Mouse (Mus musculus) intestine, postnatal 0 days (tissue): Measurements from ENCODE around the gene Atp23. TPM values are rescaled to one million over a fixed set of nuclear protein-coding genes. Genes with fewer than 3 reads are reported as not detected.
"Not testable (repeated sequence)": the region's sequence is repeated elsewhere in the genome, so short reads cannot be mapped to it uniquely, and the experiment has no call there.

Experiments used
- ATAC-seq: fragments of 200-750 bp; cut with Nextera tagmentation; 2 replicates; pipeline ENCODE4 v1.8.0; 2017; ENCODE audit warnings: mild to moderate bottlenecking, moderate TSS enrichment, moderate library complexity
- H3K27ac ChIP-seq: fragments of 300-500 bp; sonication (generic); 2 replicates; pipeline ENCODE4 v1.5.1; 2014; ENCODE audit warnings: mild to moderate bottlenecking, low read depth, low read length, moderate library complexity
- H3K27me3 ChIP-seq: fragments of 300-500 bp; sonication (generic); replicated peaks from 2 replicates; pipeline ENCODE4 v1.6.1; 2014; ENCODE audit warnings: low read length, mixed read lengths; ENCODE audit not compliant: control insufficient read depth, insufficient read depth
- H3K36me3 ChIP-seq: fragments of 300-500 bp; sonication (generic); 2 replicates; pipeline ENCODE4 v1.6.1; 2014; ENCODE audit warnings: mild to moderate bottlenecking, moderate library complexity; ENCODE audit not compliant: control insufficient read depth, insufficient read depth
- H3K4me1 ChIP-seq: fragments of 300-500 bp; sonication (generic); replicated peaks from 2 replicates; pipeline ENCODE4 v1.6.1; 2014; ENCODE audit warnings: antibody characterized with exemption, low read length, mixed read lengths; ENCODE audit not compliant: control insufficient read depth, insufficient read depth
- H3K4me2 ChIP-seq: fragments of 300-500 bp; sonication (generic); replicated peaks from 2 replicates; pipeline ENCODE4 v1.6.1; 2014; ENCODE audit warnings: low read depth, mild to moderate bottlenecking, moderate library complexity
- H3K4me3 ChIP-seq: fragments of 300-500 bp; sonication (generic); 2 replicates; pipeline ENCODE4 v1.5.1; 2014; ENCODE audit warnings: low read depth, low read length
- H3K9ac ChIP-seq: fragments of 300-500 bp; sonication (generic); 2 replicates; pipeline ENCODE4 v1.6.1; 2014; ENCODE audit warnings: mild to moderate bottlenecking, low read depth, low read length
- H3K9me3 ChIP-seq: fragments of 300-500 bp; sonication (generic); 2 replicates; pipeline ENCODE4 v1.6.1; 2016; ENCODE audit warnings: mixed run types; ENCODE audit not compliant: control insufficient read depth
- CTCF ChIP-seq: sonication (generic); IDR thresholded peaks from 2 replicates; pipeline ENCODE4 v1.5.1; 2016; ENCODE audit warnings: low read depth, mild to moderate bottlenecking, control low read depth, antibody characterized with exemption, moderate library complexity
- WGBS: fragments of 180-500 bp; shearing (Covaris S2); extraction: QIAGEN DNeasy Blood & Tissue Kit; methylation state at CpG from one replicate; pipeline ENCODE4 v1.1.7; 2014; 5-methylcytosine and 5-hydroxymethylcytosine counted together
- polyA plus RNA-seq: library from polyadenylated mRNA; unstranded; fragments of >200 nt; fragmentation: Nextera tagmentation; extraction: Ambion mirVana; gene quantifications from 2 replicates; pipeline ENCODE4 v1.2.1, GENCODE M21; 2015

Atp23 gene
- polyA plus RNA-seq, 1 experiment from 2014 or later, result 8.0 TPM

- Histone ChIP-seq H3K4me3 (no peak overlapping the region), H3K4me1 (no peaks in the 10 kb centered on the region), H3K4me2 (no peak overlapping the region), H3K27ac (no peak overlapping the region), H3K27me3 (no peaks in the 10 kb centered on the region), H3K9me3 (no peaks in the 10 kb centered on the region), H3K9ac (no peak overlapping the region), H3K36me3 (no peaks in the 10 kb centered on the region)
- peak; percentile 52 for TF ChIP-seq CTCF
- ATAC-seq, result no peak
Measured at GRCm38 (mm10) chr10:126840266-126840665, 60.9 kb downstream of the Atp23 start.

- Histone ChIP-seq H3K4me2 (no peak overlapping the region), H3K27me3 (no peaks in the 10 kb centered on the region), H3K36me3 (no peaks in the 10 kb centered on the region), H3K9me3 (no peaks in the 10 kb centered on the region), H3K9ac (no peak overlapping the region), H3K4me3 (no peak overlapping the region), H3K27ac (no peak overlapping the region), H3K4me1 (no peaks in the 10 kb centered on the region)
- ATAC-seq, result no peak
- 42% methylated on average over 5 of the region's 5 CpGs for WGBS
- TF ChIP-seq CTCF, result peak; percentile 74
Measured at GRCm38 (mm10) chr10:126833006-126833405, 68.1 kb downstream of the Atp23 start.

DNA sequence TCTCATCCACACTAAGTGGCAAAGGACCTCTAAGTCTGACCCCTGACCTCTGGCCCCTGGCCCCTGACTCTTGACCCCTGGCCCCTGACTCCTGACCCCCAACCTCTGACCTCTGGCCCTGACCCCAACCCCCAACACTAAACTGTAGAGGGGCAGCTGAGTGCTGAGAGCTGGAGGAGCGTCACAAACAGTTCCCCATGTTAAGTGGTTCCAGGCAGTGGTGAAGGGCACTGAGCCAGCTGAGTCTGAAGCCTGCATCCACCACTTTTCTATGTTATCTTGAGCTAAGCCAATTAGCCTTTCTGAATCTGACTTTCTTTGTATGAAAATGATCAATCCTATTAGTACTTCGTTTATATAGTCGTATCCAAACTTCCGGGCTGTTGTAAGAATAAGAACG lies 69.8 kb downstream of the Atp23 start:
- no peaks in the 10 kb centered on the region for H3K36me3 ChIP-seq
- TF ChIP-seq CTCF, result no peak
- H3K4me1 ChIP-seq, result no peaks in the 10 kb centered on the region
- no peak overlapping the region for H3K4me2 ChIP-seq
- WGBS, result 72% methylated on average over 5 of the region's 5 CpGs
- no peak overlapping the region for H3K9ac ChIP-seq
- no peak overlapping the region for H3K4me3 ChIP-seq
- no peak for ATAC-seq
- no peaks in the 10 kb centered on the region for H3K9me3 ChIP-seq
- no peak overlapping the region for H3K27ac ChIP-seq
- H3K27me3 ChIP-seq, result no peaks in the 10 kb centered on the region

DNA sequence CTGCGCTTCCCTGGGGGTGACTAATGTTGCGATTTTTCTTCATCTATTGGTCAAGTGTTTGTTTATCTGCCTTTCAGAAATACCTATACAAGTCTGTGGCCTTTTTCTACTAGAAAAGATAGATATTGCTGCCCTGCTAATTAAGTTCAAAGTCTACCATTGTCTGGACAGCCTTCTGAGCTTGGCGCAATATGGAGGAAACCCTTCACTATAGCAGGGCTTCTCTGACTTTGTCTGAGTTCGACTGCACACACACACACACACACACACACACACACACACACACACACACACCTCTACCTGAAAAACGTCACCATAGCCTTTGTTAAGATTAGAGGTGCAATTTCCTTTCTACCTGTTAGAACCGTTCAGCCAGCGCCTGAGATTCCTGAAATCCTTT lies 72.5 kb downstream of the Atp23 start:
- H3K36me3 ChIP-seq, result no peaks in the 10 kb centered on the region
- H3K4me1 ChIP-seq, result no peaks in the 10 kb centered on the region
- ATAC-seq, result no peak
- no peaks in the 10 kb centered on the region for H3K9me3 ChIP-seq
- no peaks in the 10 kb centered on the region for H3K27me3 ChIP-seq
- no peak overlapping the region for H3K27ac ChIP-seq
- WGBS, result 75% methylated on average over 7 of the region's 7 CpGs
- H3K9ac ChIP-seq, result no peak overlapping the region
- no peak overlapping the region for H3K4me2 ChIP-seq
- H3K4me3 ChIP-seq, result no peak overlapping the region
- TF ChIP-seq CTCF, result no peak

DNA sequence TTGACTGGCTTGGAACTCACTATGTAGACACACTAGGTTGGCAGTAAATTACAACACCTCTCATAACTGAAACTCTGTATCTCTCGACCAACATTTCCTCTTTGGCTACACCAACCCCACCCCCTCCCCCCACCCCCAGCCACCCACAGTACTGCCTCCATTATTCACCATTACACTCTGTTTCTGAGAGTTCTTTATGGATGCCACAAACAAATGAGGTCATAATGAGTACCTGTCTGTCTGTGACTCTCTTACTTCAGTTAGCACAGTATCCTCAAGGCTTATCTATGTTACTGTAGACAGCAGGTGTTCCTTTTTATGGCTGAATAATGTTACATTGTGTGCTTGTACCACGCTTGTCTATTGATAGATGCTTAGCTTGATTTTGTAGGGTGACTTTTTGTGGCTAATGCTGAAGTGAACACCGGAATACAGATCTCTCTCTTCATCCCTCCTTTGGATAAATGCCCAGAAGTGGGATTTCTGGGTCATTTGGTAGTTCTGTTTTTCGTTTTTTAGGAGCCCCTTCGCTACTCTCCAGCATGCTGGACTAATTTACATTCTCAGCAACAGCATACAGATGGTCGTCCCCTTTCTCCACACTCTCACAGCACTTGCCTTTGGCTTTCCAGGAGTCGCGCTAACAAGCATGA lies 73.1 kb downstream of the Atp23 start:
- WGBS, result 64% methylated on average over 8 of the region's 8 CpGs

GRCm38 (mm10) chr10:126826982-126827381 lies 74.2 kb downstream of the Atp23 start:
- no peak overlapping the region for H3K9ac ChIP-seq
- H3K4me2 ChIP-seq, result no peak overlapping the region
- WGBS, result 96% methylated on average over 6 of the region's 6 CpGs
- no peaks in the 10 kb centered on the region for H3K4me1 ChIP-seq
- no peaks in the 10 kb centered on the region for H3K27me3 ChIP-seq
- H3K36me3 ChIP-seq, result no peaks in the 10 kb centered on the region
- TF ChIP-seq CTCF, result no peak
- H3K27ac ChIP-seq, result no peak overlapping the region
- no peak overlapping the region for H3K4me3 ChIP-seq
- no peaks in the 10 kb centered on the region for H3K9me3 ChIP-seq
- no peak for ATAC-seq

More for the DNA sequence above, 73.1 kb downstream of the Atp23 start:
- Histone ChIP-seq H3K9me3 (no peaks in the 10 kb centered on the region), H3K27me3 (no peaks in the 10 kb centered on the region), H3K36me3 (no peaks in the 10 kb centered on the region), H3K27ac (no peak overlapping the region), H3K4me3 (no peak overlapping the region), H3K9ac (no peak overlapping the region), H3K4me2 (no peak overlapping the region), H3K4me1 (no peaks in the 10 kb centered on the region)
- no peak for ATAC-seq
- TF ChIP-seq CTCF, result no peak

- not testable (repeated sequence) for H3K9ac ChIP-seq, H3K27me3 ChIP-seq, H3K9me3 ChIP-seq, H3K4me3 ChIP-seq, H3K4me2 ChIP-seq, H3K4me1 ChIP-seq, ATAC-seq, H3K27ac ChIP-seq, H3K36me3 ChIP-seq
- 87% methylated on average over 8 of the region's 8 CpGs for WGBS
Measured at GRCm38 (mm10) chr10:126826216-126826615, 74.9 kb downstream of the Atp23 start.
